ENCODE assay signal across 8 mouse cellular contexts in the genomic region with DNA sequence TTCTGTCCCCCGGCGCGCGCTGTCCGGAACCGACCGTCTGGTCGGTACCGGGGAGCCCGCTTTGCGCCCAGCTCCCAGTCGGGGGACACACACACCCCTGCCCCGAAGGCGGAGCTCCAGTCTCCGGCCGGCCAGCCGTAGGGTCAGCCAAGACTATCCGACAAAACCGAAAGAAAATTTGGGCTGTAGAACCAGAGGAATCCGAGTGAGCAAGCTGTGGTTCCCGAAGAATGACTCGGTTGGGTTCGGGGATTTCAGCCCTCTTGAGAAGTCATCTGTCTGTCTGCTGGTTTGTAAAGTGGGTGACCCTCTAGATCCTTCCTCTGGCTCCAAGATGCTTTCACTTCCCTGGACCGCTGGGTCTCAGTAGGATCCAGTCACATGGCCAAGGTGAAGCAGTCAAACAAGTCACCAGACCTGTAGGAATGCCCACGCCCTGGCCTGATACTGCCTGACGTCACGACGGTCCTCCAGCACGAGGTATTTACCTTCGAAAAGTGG. TPM values are rescaled to one million over a fixed set of nuclear protein-coding genes. Genes with fewer than 3 reads are reported as not detected.
DNase-seq lines count a peak whose midpoint lies in the region; ATAC-seq lines count a peak whose summit lies in the region.

Gene Cxcl16, minus strand, starts transcription at position 384 of the 501 bp plus-strand sequence.

- H3K4me1 ChIP-seq in brown adipose tissue, adult 24 weeks (ENCODE audit: control insufficient read depth, insufficient read depth, insufficient read length, low read length), result no peaks in the 10 kb centered on the region; the same call in 1 of the 2 replicates
- peaks cover 7% of the 10 kb centered on the region; the same call in 1 of the 2 replicates for H3K4me1 ChIP-seq in intestine, embryonic 16.5 days (ENCODE audit: control insufficient read depth, insufficient read depth, low read length)
- H3K4me1 ChIP-seq in neural tube, embryonic 13.5 days (replicated peaks), result peaks cover 14% of the 10 kb centered on the region

- 2% methylated on average over 30 of the region's 30 CpGs for WGBS in intestine, embryonic 16.5 days
- WGBS in neural tube, embryonic 13.5 days, result 5% methylated on average over 30 of the region's 30 CpGs

- peak within 1 kb of the TSS; percentile 70 for H3K9ac ChIP-seq in intestine, embryonic 16.5 days (ENCODE audit: low read depth, low read length)
- peak within 1 kb of the TSS; percentile 70 for H3K9ac ChIP-seq in neural tube, embryonic 13.5 days

- peak within 1 kb of the TSS; percentile 95 for H3K4me2 ChIP-seq in intestine, embryonic 16.5 days (ENCODE audit: low read depth, low read length)
- peak within 1 kb of the TSS; percentile 65 for H3K4me2 ChIP-seq in neural tube, embryonic 13.5 days

- no peaks in the 10 kb centered on the region for H3K9me3 ChIP-seq in intestine, embryonic 16.5 days (ENCODE audit: control insufficient read depth, low read length)
- H3K9me3 ChIP-seq in neural tube, embryonic 13.5 days, result no peaks in the 10 kb centered on the region

- peak within 1 kb of the TSS; percentile 93 for H3K4me3 ChIP-seq in brown adipose tissue, adult 24 weeks (ENCODE audit: insufficient read depth, low read depth, low read length)
- peak within 1 kb of the TSS; percentile 63 for H3K4me3 ChIP-seq in intestine, embryonic 16.5 days (ENCODE audit: low read length)
- H3K4me3 ChIP-seq in neural tube, embryonic 13.5 days, result peak within 1 kb of the TSS; percentile 42

- H3K27me3 ChIP-seq in intestine, embryonic 16.5 days (replicated peaks; ENCODE audit: control insufficient read depth, insufficient read depth, low read length), result peaks cover 12% of the 10 kb centered on the region; the same call in 1 of the 2 replicates
- H3K27me3 ChIP-seq in neural tube, embryonic 13.5 days, result peaks cover 68% of the 10 kb centered on the region

- no peaks in the 10 kb centered on the region for H3K36me3 ChIP-seq in intestine, embryonic 16.5 days (ENCODE audit: control insufficient read depth, insufficient read depth, low read length)
- H3K36me3 ChIP-seq in neural tube, embryonic 13.5 days, result no peaks in the 10 kb centered on the region

- peak; percentile 68 for ATAC-seq in granulocyte monocyte progenitor cell, adult 5-6 weeks (replicated peaks; ENCODE audit: poor library complexity, severe bottlenecking)
- ATAC-seq in intestine, embryonic 16.5 days, result peak; percentile 80
- ATAC-seq in neural tube, embryonic 13.5 days (ENCODE audit: low read depth), result no peak
- ATAC-seq in activated CD4-positive, CD25-positive, alpha-beta regulatory T cell, adult 4 months, result no peak

- peak within 1 kb of the TSS; percentile 75 for H3K27ac ChIP-seq in brown adipose tissue, adult 24 weeks (replicated peaks; ENCODE audit: low read depth, low read length)
- no peak within 1 kb of the TSS for H3K27ac ChIP-seq in intestine, embryonic 16.5 days (ENCODE audit: low read length)
- H3K27ac ChIP-seq in neural tube, embryonic 13.5 days (replicated peaks), result no peak within 1 kb of the TSS

- DNase-seq in ES-CJ7 (ENCODE audit: low read depth, low spot score), result peak; percentile 72
- DNase-seq in lung, adult 18-20 months, result peak; percentile 89 to 92
- no peak for DNase-seq in frontal cortex, postnatal 25 days (ENCODE audit: low spot score in 2 of 2)

RNA-seq across cellular contexts. Expression of gene Cxcl16, which starts in this region (rescaled TPM):
- polyA plus RNA-seq in brown adipose tissue, adult 24 weeks (2012; ENCODE audit: insufficient read depth, insufficient read length, missing spikeins), result 5.0 TPM in 2 replicates
- not detected in 2 replicates for total RNA-seq in granulocyte monocyte progenitor cell, adult 5-6 weeks (2014; fragmentation: Nextera tagmentation)
- total RNA-seq in granulocyte monocyte progenitor cell, adult 5-6 weeks (2017), result 0.22 TPM in 1 of 2 replicates, not detected in the other
- 10.9 and 11.9 TPM in 2 replicates for polyA plus RNA-seq in intestine, embryonic 16.5 days (2015; fragmentation: Nextera tagmentation; extraction: Ambion mirVana)
- 7.2 and 8.9 TPM in 2 replicates for polyA plus RNA-seq in neural tube, embryonic 13.5 days (2015; fragmentation: Nextera tagmentation; extraction: Ambion mirVana)
- under 1 TPM in 1 of 2 experiments, not detected in 1; 0.36 TPM for polyA plus RNA-seq in activated CD4-positive, CD25-positive, alpha-beta regulatory T cell, adult 4 months (2017; shearing (Covaris generic))

Comparison
In these comparisons a context has a peak if more than half of its experiments do, and no peak if none do; other contexts are left out.
1. Peak in ATAC-seq in granulocyte monocyte progenitor cell, adult 5-6 weeks; RNA of the gene not detected or under 1 TPM.
2. DNase-seq: peak in ES-CJ7 (single experiment) and lung, adult 18-20 months (2 of 2); none in frontal cortex, postnatal 25 days (0 of 2).
3. H3K4me3 ChIP-seq: peak in every context shown above with its lines; median percentile 93 in brown adipose tissue, adult 24 weeks; 63 in intestine, embryonic 16.5 days; 42 in neural tube, embryonic 13.5 days.